Mouse (Mus musculus) layer of hippocampus, postnatal 36 days (tissue): ENCODE results near the gene Mterf1b. TPM values are rescaled to one million over a fixed set of nuclear protein-coding genes. Genes with fewer than 3 reads are reported as not detected.
"Not testable (repeated sequence)": the region's sequence is repeated elsewhere in the genome, so short reads cannot be mapped to it uniquely, and the experiment has no call there.

ENCODE experiments used
- DNase-seq, 2 experiments: peaks; one replicate each; pipeline ENCODE4 v3.0.0; 2022
- total RNA-seq, 2 experiments: library from RNA; stranded (reverse); gene quantifications; 2 replicates each; pipeline ENCODE4 v1.2.3; 2021

Gene Mterf1b
- total RNA-seq = 1 to 10 TPM; 6.2 to 8.9 TPM

- DNase-seq = not testable (repeated sequence)
Measured at GRCm38 (mm10) chr5:4191671-4192480, at the start of gene Mterf1b. TSS of gene Mterf1b (plus strand) at chr5:4192367.

DNA sequence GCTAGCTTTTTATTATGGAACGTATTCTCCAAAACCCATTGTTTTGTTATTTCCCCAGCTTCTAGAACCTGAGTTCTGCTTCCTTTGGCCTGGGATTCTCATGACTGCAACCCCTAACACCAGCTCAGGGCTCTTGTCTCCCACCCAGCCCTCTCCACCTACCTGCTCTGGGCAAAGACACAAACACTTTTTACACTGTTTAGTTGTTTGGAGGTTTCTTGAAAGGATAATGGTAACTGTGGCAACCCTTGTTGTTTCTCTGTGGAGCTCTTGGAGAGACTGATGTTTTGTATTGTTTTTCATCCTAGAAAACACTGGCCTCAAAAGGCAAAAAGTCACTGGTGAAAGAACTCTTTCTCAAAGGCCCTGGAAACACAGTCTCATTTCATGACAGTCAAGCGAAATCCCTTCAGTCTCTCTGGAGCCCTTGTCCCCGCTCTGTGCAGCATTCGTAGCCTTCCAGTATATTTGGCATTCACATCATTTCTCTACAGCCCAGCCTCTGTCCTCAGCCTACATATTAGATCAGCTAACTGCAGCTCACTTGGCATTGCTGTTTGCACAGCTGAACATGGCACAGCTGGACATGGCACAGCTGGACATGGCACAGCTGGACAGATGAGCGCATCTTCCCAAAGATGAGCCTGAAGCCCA, 32.6 kb upstream of the Mterf1b start:
- DNase-seq = not testable (repeated sequence)

DNA sequence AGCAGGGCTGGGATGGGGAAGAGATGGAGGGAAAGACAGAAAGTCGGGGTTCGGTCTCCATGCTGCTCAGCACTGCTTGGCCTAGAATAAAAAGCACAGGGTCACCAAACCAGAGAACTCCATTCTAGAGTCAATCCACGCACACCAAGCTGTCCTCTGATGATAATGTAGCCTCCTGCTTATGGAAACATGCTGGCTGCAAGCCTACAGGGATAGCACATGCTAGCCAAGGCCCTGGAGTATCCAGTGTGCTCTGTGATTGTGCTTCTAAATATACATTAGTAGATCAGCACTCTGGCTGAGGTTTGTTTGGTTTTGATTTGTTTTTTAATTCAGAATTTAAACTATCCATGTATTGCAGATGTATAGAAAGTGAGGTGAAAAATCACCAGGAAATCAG, 30.6 kb upstream of the Mterf1b start:
- no peak for DNase-seq

- no peak for DNase-seq
Measured at GRCm38 (mm10) chr5:4162461-4162860, 29.7 kb upstream of the Mterf1b start.

DNA sequence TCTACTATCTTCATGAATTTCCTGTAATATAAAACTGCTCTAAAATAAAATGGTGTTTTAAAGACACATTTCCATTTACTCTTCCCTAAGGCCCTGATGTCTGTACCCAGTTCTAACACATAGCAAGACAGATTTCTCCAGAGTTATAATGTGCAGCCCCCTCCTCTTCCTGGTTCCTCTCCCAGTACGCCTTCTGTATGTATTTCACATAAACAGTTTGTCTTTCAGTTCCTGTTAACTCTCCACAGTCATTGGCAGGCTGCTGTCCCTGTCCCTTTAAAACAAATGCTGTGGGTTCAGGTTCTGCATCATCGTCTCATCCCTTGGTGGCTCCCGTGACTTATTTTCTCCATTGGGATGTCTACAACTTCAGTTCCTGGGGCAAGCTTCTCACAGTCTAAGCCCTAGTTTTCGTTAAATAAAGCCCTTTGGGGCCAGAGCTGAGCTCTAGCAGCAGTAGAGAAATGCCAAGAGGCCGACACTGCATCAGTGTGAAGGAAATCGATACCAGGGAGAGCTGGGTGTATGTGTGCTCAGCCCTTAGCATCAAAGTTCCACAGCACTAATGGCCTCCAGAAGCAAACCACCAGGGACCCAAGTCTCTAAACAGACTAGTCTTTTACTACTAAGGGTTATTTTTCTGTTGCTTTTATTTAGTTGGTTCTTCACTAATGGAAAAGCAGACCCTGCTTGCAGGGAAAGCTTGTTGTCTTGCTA, 24.2 kb upstream of the Mterf1b start:
- DNase-seq = not testable (repeated sequence)

GRCm38 (mm10) chr5:4168530-4168926, 23.6 kb upstream of the Mterf1b start:
- DNase-seq = not testable (repeated sequence)

GRCm38 (mm10) chr5:4176421-4176820, 15.7 kb upstream of the Mterf1b start:
- DNase-seq = not testable (repeated sequence)

DNA sequence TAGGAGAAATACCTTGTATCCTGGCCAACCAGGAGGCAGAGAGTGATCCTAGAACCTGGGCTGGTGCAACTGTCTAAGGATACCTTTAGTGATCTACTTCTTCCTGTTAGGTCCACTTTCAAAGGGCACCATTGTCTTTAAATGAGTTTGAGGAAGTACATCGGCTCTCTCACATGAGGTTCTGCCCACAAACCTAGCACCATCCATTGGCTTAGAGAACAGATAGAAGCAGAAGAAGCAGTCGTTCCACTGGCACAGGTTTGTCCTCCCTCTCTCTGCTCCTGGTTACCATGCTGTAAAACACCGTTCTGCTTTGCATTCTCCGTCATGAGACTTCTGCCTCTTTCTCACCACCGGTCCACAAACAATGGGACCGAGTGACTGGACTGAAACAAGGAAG, 12.8 kb upstream of the Mterf1b start:
- no peak for DNase-seq

- no peak for DNase-seq
Measured at GRCm38 (mm10) chr5:4186815-4187214, 5.4 kb upstream of the Mterf1b start.

GRCm38 (mm10) chr5:4192481-4193246, 497 bp downstream of the Mterf1b start:
- DNase-seq = not testable (repeated sequence)

DNA sequence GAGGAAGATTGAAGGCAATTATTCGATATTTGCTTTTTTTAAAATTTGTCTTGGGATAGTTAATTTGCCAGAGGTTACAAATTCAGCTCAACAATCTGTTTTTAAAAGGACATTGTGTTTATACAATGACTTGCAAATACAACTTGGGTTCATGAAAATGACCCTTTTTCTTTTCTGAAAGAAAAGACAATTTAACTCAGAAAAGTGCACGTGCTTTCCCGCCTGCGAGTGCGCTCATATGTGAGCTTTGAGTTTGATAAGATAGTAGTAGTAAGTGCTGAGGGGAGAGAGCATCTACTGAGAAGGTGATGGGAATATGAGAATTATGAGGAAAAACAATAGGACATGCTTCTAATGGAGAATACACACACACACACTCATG, 1.1 kb downstream of the Mterf1b start:
- no peak for DNase-seq

DNA sequence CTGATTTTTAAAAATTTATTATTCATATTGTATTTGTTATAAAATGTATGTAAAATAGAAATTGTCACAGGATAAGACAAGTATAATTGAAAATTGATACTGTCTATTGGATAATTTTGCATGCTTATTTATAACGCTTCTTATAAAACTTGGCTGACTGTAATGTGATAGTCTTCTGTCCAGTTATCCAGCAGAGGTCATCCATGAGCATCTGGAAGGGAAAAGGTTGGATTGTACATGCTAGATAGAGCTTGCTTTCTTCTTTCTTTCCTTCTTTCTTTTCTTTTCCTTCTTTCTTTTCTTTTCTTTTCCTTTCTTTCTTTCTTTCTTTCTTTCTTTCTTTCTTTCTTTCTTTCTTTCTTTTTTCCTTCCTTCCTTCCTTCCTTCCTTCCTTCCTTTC, 2.0 kb downstream of the Mterf1b start:
- DNase-seq = no peak

GRCm38 (mm10) chr5:4195086-4195485, 2.9 kb downstream of the Mterf1b start:
- no peak for DNase-seq

DNA sequence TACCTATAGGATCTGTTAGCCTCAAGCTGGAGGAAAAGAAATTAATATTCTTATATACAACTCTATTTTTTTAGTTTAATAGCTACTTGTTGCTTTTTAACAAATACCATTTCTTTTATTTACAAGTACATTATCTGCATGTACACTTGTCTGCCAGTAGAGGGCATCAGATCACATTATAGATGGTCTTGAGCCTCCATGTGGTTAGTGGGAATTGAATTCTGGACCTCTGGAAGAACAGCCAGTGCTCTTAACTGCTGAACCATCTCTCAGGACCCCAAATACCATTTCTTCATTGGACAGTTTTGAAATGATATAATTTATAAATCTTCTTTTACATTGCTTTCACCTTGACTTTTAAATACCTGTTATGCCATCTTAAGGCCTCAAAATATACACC, 9.2 kb downstream of the Mterf1b start:
- DNase-seq = no peak

DNA sequence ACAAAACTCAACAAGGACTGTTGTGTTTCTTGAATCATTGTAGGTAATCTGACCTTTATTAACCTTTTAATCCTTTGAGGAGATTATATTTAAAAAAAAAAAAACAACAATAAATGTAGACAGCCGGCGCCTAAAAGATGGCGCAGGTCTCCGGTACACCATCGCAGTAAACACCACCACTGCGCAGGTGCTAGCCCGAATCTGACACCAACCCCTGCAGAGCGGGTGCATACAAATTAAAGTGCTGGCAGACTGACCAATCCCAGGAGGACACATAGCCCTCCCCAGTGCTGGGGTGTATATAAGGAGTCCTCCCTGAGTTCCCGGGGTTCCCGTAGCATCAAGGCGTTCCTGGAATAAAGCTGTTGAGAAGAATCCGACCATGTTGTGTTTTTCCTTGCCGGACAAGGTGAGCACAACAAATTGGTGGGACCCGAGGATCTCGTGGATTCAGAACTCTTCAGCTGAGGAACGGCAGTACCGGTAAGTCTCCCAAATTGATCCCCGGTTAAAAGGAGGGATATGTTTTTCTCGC, 10.2 kb downstream of the Mterf1b start:
- DNase-seq = not testable (repeated sequence)

GRCm38 (mm10) chr5:4210082-4210481, 17.9 kb downstream of the Mterf1b start:
- not testable (repeated sequence) for DNase-seq

DNA sequence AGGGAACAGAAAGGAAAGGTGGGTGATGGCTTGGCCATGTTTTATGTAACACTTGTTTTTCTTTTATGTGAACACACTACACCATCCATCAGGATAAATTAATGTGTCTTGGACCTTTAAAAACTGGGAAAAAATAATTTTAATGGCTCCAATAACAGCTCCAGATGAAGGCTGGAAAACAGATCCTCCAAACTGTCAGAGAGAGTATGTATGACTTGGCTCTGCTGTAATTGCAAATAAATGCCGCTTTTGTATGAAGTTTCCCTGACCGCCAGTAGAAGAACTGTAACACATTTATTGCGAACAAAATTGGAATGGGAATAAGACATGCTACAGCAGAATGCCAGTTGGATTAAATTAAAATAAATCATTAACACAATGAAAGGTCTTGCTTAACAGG, 29.1 kb downstream of the Mterf1b start:
- DNase-seq = no peak

- no peak for DNase-seq
Measured at GRCm38 (mm10) chr5:4221981-4222623, 29.9 kb downstream of the Mterf1b start.

DNA sequence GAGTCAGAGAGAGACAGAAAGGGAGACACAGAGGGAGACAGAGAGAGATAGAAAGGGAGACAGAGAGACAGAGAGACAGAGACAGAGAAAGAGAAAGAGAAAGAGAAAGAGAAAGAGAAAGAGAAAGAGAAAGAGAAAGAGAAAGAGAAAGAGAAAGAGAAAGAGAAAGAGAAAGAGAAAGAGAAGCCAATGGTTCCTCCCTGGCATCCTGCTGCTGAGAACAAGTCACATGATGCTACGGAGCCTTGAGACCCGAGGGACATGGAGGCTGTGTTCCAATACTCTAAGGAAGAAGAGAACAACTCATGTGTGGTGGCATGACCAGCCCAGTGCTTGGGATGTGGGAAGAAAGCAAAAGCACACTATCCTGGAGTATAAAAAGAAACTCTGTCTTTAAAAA, 40.0 kb downstream of the Mterf1b start:
- no peak for DNase-seq

GRCm38 (mm10) chr5:4234505-4234904, 42.3 kb downstream of the Mterf1b start:
- DNase-seq = peak; percentile 10 to 12

DNA sequence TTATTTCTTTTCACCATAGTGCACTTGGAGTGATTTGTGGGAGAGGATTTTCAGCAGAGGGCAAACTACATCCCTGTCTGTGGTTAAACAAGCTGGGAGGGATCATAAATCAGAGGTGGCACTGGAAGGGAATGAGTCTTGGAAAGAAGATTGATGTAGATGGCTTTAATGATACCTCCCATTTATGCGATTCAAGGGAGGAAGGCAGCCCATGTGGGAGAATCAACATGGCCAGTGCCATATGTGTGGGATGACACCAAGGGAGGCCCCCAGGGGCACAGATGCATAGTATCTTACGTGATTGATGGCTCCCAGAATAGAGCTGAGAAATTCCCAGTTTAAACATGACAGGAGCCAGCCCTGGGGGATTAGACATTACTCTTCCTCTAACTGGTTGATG, 48.0 kb downstream of the Mterf1b start:
- DNase-seq = no peak

DNA sequence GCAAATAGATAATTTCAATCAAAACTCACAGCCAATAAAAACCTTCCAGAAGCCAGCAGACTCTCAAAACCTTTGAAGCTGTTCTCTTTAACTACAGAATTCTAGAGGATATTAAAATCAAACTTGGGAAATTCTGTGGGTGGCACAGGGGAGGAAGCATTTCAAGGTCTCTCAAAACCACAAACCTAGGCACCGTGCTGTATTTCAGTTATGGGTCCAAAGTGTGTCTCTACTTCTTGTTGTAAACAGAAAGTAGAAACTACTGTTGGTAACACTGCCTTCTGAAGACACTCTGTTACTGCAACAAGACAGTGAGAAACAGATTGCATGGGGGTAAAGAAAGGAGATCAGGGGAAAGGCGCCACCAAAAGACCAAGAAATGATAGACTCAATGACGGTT, 52.8 kb downstream of the Mterf1b start:
- no peak for DNase-seq
